Mouse (Mus musculus) lung, postnatal 10 days (tissue): Measurements from ENCODE around the gene Ebf4.
A peak's percentile ranks its signal among the peaks of the same experiment; 100 is the strongest.

Source experiments
- DNase-seq: peaks from one replicate; pipeline ENCODE4 v3.0.0; 2021

The Ebf4 gene

DNA sequence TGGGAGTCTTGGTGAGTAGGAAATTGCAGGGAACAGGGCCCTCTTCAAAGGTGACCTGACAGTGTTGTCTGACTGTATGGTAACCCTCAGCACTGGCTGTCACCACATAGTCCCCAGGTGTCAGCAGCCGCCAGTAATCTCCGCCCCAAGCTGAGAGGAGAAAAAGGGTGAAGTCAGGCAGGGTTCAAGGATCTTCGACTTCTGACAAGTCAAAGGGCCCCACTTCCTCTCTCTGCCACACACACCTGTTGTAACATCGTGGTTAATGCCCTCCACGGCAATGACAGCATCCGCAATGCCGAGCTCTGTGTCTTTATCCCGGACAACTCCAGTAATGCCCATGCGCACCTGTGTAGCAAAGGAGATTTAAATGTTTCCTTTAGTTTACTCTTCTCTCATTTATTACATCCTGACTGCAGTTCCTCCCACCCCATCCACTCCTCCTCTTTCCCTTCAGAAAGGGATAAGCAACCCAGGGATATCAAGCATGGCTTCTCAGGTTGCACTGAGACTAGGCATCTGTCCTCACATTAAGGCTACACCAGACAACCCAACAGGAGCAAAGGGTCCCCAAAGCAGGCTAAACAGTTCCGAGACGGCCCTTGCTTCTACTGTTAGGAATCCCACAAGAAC is 96.1 kb downstream of the Ebf4 start:
- DNase-seq: no peak

DNA sequence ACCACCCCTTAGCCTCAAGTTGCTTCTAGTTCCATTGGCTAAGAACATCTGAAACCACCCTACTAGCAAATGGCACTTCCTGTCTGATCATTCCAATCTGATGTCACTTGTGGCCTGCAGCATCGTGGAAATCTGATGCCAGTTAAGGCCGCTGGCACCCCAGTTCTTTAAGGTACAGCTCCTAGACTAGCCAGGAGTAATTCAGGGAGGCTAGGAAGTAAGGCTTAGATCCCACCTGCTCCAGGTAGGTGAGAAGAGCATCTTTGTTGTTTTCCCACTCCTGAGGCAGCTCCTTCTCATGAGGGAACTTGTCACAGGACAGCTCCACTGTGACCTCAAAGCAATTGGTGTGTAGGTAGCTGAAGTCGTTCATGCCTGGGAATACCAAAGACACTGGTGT is 97.9 kb downstream of the Ebf4 start:
- DNase-seq: no peak

DNA sequence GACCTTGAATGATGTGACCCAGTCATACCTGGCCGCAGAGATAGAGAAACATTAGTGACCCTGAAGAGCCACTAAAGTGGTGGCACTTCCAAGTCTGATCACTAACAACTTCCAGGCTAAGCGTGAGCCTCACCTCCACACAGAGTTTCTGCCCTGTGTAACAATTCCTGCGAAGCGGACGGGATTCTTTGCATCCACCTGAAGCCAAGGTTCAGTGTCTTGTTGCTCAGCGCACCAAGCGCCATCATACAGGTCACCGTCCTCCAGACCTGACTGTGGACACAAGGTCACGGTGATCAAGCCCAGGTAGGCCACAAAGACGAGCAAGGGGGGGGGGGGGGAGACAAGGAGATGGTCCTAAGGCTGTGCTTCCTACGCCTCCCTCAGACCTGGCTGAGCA is 100.7 kb downstream of the Ebf4 start:
- no peak for DNase-seq

DNA sequence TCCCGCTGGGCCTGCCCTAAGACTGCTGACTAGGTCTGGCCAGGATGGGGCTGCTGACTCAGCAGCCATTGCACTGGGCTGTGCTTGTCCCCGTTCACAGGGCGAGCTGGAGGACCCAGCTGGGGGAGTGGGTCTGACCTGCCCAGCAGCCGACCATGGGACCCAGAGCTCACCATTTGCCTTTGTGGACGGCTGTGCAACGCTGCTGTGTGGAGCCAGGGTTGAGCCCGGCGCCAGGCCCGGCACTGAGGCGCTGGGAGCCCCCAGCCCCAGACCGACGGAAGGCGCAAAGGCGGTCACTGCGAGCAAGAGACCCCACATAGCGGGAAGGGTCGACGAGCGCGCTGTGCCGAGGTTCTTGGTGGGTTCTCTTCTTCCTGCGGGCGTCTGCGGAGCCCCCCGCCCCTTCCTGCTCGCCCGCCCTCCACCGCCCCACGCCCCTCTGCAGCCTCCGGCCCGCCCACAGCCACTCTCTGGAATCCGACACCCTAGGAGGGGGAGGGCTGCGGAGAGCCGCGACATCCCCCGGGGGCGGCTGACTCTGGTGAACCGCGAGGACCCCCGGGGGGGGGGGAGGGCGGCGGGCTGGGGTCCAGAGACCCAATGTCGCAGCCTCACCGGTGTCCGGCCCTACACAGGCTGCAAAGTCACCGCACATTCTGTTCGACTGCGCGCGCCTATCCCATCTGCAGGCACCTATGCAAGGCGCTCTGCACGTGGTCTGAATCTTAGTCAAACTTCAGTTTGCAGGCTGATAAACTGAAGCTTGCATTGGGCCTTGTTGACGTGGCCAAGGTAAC is 102.4 kb downstream of the Ebf4 start, which contains the start of gene Cpxm1:
Gene Cpxm1 (minus strand): TSS at position 389 of the 800 bp plus-strand sequence.
- DNase-seq: peak; percentile 52

DNA sequence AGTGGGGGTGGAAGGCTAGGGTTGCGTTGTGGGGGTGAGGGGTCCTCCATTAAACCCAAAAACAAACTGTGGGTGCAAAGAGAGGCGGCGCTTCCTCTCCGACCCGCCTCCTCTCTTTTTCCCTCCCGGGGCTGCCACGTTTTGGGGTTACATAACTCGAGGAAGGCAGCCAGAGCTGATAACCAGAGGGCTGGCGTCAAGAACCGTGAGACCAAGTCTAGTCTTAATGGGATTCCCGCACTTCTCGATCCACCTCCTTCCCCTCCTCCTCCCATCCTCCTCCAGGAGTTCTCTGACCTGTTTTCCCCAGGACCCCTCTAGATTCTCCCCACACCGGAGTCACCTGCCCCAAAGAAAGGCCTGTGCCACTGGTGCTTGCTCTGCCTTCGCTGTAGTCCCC is 103.1 kb downstream of the Ebf4 start:
- DNase-seq: peak; percentile 36

DNA sequence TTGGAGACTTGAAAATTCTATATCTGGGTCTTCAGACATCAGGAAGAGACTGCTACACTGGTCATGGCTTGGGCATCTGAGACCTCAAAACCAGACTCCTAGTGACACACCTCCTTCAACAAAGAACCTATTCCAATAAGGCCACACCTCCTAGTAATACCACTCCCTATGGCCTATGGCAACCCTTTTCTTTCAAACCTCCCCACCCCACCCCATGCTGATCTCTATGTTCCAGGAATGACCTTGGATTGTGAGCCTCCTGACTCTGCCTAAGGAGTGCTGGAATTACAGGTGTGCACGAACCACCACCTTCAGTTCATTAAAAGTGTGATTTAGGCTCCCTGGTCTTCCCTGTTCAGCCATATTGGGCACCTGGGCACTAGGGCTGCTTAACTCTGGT is 105.1 kb downstream of the Ebf4 start:
- DNase-seq: no peak

DNA sequence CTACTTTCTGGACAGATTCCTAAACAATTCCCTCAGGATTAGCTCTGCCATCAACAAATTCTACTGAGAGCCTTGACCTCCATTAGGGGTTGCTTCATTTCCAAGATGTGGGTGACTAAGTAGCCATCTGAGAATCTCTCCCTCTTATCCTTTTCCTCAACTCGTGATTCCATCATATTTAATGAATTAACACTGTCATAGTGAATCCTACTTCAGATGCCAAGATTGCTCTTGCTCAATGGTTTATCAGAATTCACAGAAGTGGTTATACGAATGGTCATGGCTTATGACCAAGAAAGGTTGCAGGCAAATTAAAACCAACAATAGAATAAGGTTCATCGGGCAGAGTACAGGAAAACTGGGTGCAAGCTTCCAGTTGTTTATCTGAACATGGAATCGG is 106.9 kb downstream of the Ebf4 start:
- no peak for DNase-seq

DNA sequence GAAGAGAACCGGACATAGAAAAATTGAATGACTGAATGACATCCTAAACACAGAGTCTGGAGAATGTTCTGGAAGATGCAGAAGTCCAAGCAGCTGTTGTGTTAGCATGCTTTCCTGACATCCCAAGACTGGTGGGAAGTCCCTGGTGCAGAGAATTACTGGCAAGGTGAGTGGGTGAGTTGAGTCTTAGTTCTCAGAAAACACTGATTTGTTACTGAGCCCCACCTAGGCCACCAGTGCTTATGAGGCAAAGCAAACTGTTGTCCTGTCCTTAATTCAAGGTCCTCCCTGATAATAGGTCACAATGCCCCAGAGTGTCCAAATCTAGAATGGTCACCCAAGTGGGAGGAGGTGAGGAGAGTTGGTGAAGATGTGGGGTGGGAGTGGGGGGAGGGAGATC is 110.0 kb downstream of the Ebf4 start, which contains the start of the genes Gm28372 and 1700020A23Rik:
Gene Gm28372 (plus strand): TSS at position 301 of the 400 bp plus-strand sequence.
Gene 1700020A23Rik (plus strand): TSS at position 321 of the 400 bp plus-strand sequence.
- no peak for DNase-seq

DNA sequence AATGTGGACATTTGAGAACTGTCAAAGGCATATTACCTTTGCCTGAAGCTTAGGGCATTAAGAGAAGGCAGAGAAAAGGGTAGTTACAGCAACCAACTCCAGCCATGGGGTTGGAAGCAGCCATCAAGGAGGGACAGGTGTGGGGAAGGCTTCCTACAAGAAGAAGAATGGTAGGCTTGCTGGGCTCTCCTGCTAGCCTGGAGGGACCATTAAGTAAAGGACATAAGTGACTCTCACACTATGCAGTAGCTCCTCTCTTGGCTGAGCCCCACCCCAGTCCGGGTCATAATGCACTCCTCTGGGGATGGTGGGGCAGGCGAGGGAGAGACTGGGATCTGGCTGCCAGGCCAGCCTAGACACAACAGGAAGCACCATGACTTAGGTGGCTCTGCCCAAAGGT is 111.2 kb downstream of the Ebf4 start, which contains the start of gene Tmem239:
Gene Tmem239 (plus strand): TSS at position 301 of the 400 bp plus-strand sequence.
- no peak for DNase-seq

DNA sequence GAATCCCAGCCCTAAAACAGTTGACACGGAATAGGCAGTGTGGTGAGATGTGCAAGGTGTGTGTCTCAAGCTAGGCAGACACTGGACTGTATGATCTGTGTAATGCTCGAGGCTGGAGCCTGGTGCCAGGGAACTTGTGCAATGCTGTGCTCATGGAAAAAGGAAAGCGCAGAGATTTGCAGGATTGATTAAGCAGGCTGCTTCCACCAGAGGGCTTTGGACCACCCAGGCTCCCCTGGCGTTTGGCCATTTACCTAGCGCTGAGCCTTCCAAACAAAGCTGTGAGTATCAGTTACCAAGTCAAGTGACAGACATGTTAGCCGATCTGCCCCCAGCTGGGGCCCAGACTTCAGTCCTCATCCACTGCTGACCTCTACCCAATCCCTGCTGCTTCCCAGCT is 113.2 kb downstream of the Ebf4 start:
- no peak for DNase-seq

DNA sequence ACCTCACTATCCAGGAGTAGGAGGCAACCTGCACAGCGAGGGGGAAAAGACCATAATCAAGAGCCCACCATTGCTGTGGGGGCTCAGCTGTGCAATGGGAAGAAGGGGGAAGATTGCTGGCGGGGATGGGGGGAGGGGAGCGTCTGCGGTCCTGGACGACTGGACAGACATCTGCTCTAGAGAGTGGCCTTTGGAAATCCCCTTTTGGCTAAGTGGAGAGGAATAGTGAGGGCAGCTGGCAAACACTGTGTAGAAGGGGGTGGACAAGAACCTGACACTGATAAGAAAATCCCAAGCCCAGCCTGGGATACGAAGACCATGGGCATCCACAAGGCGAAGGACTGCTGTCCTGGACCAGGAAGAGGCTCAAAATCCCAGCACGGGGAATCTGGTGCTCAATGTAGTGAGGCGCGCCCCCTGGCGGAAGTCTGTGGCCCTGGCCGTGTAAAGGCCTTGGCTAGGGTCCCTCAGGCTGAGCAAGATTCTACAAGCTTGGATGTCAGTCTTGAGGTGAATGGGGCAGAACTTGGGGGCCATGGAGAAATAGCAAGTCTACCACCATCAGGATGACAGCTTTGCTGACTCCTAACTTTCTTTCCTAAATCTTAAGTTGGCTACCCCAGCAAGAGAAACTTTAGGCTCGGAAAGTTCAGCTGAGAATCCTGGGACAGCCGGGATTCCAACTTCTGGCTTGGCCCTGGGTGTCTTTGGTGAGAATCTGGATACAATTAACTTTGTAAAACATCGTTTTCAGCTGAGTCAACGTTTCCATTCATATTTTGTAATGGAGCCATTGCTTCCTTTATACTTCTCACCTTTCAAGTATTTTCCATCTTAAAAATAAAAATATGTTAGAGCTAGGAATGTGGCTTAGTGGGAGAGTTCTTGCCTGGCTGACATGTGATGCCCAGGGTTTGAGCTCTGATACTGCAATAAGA is 116.9 kb downstream of the Ebf4 start:
- peak; percentile 90 for DNase-seq

DNA sequence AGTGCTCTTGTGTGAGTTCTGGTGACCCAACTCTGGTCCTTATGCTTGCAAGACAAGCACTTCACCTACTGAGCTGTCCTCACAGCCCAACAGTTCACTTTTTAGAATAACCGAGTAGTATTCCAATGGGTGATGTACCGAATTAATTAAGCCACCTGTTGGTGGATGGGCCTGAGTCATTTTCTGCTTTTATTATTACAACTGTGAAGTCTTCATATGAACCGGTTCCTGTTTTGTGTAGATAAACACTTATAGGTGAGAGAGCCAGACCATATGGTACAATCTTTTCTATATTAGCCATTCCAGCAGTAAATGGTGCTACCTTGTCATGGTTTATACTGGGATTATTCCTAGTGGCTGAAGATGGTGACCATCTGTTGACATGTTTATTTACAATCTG is 117.8 kb downstream of the Ebf4 start:
- DNase-seq: no peak

DNA sequence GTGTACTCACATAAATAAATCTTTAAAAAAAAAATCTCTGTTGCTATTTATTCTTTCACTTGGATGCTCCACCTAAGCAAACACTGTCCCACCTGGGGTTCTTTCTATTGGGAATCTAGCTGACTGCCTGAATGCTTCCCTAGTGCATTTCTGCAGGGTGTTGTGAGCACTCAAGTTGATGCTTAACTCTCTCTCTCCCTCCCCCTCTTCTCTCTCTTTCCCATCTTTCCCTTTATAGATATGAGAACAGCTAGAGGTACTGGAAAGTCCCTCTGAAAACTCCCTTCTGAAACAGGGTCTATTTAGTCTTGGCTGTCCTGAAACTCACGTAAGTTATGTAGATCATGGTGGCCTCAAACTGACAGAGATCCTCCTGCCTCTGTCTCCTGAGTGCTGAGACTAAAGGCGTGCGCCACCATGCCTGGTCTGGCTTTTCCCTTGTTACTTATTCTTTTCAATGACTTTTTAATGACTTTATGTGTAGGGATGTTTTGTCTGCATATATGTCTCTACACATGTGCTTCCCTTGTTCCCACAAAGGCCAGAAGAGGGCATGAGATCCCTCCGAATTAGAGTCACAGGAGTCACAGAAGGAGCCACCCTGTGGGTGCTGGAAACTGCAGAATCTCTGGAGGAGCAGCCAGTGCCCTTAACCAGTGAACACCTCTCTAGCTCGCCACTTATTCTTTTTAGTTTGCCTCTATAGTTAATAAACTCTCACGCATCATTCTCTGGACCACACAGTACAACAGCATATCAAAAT is 119.3 kb downstream of the Ebf4 start:
- no peak for DNase-seq
